Mouse (Mus musculus) layer of hippocampus, adult 6 months (tissue): ENCODE measurements around the gene Plekhm1. TPM values are rescaled to one million over a fixed set of nuclear protein-coding genes. Genes with fewer than 3 reads are reported as not detected.

Experiments
- long read RNA-seq, 2 experiments: library from polyadenylated mRNA; unstranded; transcript quantifications; one replicate each; pipeline ENCODE4 v2.0.0; 2019 to 2020
- polyA plus RNA-seq: library from polyadenylated mRNA; unstranded; fragments of <200 nt; fragmentation: Nextera tagmentation; gene quantifications from 2 replicates; pipeline ENCODE4 v1.2.3, GENCODE M21; 2021

Plekhm1 gene
- polyA plus RNA-seq: 3.7 and 4.1 TPM in 2 replicates
- long read RNA-seq, experiment 1, full-length matches to known transcripts: 1 of 9 reads
- long read RNA-seq, experiment 1, partial matches to known transcripts: 3 of 9 reads
- long read RNA-seq, experiment 1, other reads (novel, unspliced or antisense): 5 of 9 reads
- long read RNA-seq, experiment 2, full-length matches to known transcripts: 5 of 21 reads
- long read RNA-seq, experiment 2, partial matches to known transcripts: 14 of 21 reads
- long read RNA-seq, experiment 2, other reads (novel, unspliced or antisense): 2 of 21 reads

DNA sequence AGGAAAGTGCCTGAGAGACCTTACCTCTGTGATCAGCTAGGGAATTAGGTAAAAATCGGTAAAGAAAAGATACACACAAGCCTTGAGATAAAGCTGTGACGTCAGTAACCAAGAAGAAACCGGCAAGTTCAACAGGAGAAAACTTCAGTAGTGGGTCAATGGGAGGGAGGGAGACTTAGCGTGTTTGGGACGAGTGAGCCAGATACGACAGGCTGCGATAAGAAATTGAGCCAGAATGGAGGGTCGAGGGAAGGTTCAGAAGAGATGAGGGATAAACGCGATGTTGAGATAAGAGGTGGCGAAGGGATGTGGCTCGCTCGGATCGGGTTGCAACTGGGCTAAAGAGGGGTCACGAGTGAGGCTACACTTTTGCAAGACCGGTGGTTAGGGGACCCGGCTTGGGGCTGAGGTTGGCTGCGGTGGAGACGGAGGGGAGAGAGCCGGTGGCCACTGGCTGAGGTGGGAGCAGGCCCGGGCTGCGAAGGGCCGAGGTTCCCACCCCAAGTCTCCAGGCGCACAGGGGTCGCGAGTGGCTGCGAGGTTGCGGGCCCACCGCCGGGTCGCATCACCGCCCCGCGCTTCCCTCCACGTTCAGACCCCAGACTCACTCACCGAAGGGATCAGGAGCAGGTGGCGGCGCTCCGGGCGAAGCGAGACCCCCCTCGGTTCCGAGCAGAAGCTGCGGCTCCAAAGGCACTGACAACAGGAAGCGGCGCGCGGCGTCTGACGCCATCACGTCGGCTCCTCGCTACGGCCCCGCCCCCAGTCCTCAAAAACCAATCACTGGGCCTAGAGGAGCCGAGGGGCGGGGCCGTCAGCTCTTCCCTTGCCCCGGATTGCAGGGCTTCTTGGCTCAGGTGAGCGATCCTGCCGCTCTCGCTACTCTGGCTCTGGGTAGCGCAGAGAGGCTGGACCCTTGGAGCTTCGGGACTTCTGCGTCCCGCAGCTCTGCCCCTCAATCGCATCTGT, at the start of gene Plekhm1:
Plekhm1 (minus strand) TSS at position 707 of the 969 bp plus-strand sequence.

DNA sequence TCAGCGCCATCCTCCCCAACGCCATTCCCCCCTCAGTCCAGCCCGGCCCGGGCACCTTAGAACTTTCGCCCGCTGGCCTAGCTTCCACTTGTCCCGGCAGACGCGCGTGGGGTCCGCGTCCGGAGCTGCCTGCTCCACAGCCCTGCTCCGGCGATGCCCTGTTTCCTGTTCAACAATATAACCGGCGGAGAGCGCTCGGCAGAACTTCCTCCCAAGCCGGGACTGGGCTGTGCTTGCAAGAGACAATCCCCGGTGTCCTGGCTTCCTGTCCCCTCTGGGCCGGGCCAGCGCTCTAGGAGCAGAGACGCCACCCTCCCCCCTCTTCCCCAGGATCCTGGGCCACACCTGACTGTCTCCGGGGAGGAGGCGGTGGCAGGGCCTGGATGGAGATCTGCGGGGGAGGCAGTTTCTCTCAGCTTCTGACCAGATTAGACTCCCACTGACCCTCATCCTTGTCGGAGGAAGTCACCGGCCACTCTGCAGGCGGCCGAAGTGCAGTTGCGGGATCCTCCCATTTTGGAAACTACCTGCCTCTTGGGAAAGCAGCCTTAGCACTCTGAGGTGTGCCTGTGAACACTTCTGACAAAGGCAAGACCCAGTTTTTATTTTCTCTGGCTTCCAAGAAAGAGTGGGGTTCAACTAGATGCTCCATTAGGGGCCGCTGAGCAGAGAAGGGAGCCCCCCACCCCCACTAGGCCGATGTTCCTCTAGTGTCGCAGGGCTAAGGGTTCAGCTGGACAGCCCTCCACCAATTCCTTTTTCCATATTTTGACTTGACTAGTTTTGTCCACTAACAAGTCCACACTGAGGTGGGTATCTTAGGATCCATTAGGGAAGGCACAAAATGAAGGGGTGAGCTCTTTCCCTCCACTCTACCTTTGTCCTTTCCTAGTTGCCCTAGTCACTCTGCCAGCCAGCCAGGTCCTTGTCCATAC, 49.0 kb downstream of the Plekhm1 start, which contains the start of gene Arhgap27:
Arhgap27 (minus strand) TSS at position 479 of the 935 bp plus-strand sequence.

Other genes with a start within 250 kb of the Plekhm1 start
- gene Fmnl1, start 241.6 kb downstream of the Plekhm1 start, polyA plus RNA-seq: 12.1 and 14.0 TPM in 2 replicates
- gene 1700023F06Rik, start 204.1 kb downstream of the Plekhm1 start, polyA plus RNA-seq: 1.5 and 2.3 TPM in 2 replicates
- gene Spata32, start 194.3 kb downstream of the Plekhm1 start, polyA plus RNA-seq: 0.18 and 0.45 TPM in 2 replicates
- 0.35 and 0.48 TPM in 2 replicates for gene Map3k14, start 145.2 kb downstream of the Plekhm1 start, polyA plus RNA-seq
- 7.1 and 8.5 TPM in 2 replicates for gene Arhgap27, start 49.0 kb downstream of the Plekhm1 start, polyA plus RNA-seq
- not detected in 2 replicates for gene Lrrc37a, start 91.9 kb upstream of the Plekhm1 start, polyA plus RNA-seq
- not detected in 2 replicates for gene Gm884, start 208.5 kb upstream of the Plekhm1 start, polyA plus RNA-seq
- gene Lyzl6, start 226.2 kb upstream of the Plekhm1 start, polyA plus RNA-seq: not detected in 2 replicates
- gene Rprml, start 236.9 kb upstream of the Plekhm1 start, polyA plus RNA-seq: 222 and 260 TPM in 2 replicates